Mouse (Mus musculus) MEL (cell line): Measurements from ENCODE around the gene Gne. TPM values are rescaled to one million over a fixed set of nuclear protein-coding genes. Genes with fewer than 3 reads are reported as not detected.

ENCODE experiments used
- DNase-seq: peaks from one replicate; pipeline ENCODE4 v3.0.0; 2011; ENCODE audit warnings: low read depth, low spot score
- H3K27ac ChIP-seq: 2 replicates; pipeline ENCODE4 v1.5.1; 2012; ENCODE audit warnings: low read depth, mild to moderate bottlenecking, control low read depth, low read length, moderate library complexity; ENCODE audit not compliant: control insufficient read depth
- H3K27me3 ChIP-seq, 2 experiments: fragments of 150-350 bp in 1 of 2; sonication (generic) in 1 of 2; 2 replicates each; pipeline ENCODE4 v1.6.1; 2012; ENCODE audit warnings: low read length in 2 of 2, mild to moderate bottlenecking in 2 of 2, improper control_type of control experiment in 1 of 2, moderate library complexity in 1 of 2; ENCODE audit not compliant: insufficient read depth in 2 of 2, control insufficient read depth in 1 of 2
- H3K36me3 ChIP-seq, 2 experiments: 2 replicates each; pipeline ENCODE4 v1.6.1; 2012 to 2014; ENCODE audit warnings: low read length in 2 of 2, improper control_type of control experiment in 1 of 2, inconsistent platforms in 1 of 2, mild to moderate bottlenecking in 1 of 2; ENCODE audit not compliant: insufficient read depth in 2 of 2, control insufficient read depth in 1 of 2
- H3K4me1 ChIP-seq, 2 experiments: fragments of 150-350 bp in 1 of 2; sonication (generic) in 1 of 2; 2 replicates each; pipeline ENCODE4 v1.6.1; 2012; ENCODE audit warnings: low read length in 2 of 2, improper control_type of control experiment in 1 of 2, mild to moderate bottlenecking in 1 of 2; ENCODE audit not compliant: insufficient read depth in 2 of 2, control insufficient read depth in 1 of 2
- H3K4me3 ChIP-seq, 2 experiments: fragments of 150-350 bp in 1 of 2; sonication (generic) in 1 of 2; 2 replicates each; pipeline ENCODE4 v1.5.1; 2012; ENCODE audit warnings: low read depth in 2 of 2, low read length in 2 of 2, mild to moderate bottlenecking in 2 of 2, moderate library complexity in 2 of 2, control low read depth in 1 of 2, improper control_type of control experiment in 1 of 2; ENCODE audit not compliant: control insufficient read depth in 1 of 2, insufficient read depth in 1 of 2
- H3K79me2 ChIP-seq: 2 replicates; pipeline ENCODE4 v1.6.1; 2012; ENCODE audit warnings: mild to moderate bottlenecking, low read length, moderate library complexity; ENCODE audit not compliant: control insufficient read depth, poor library complexity, insufficient read depth
- H3K9ac ChIP-seq: 2 replicates; pipeline ENCODE4 v1.6.1; 2012; ENCODE audit warnings: low read depth, mild to moderate bottlenecking, control low read depth, low read length, moderate library complexity; ENCODE audit not compliant: control insufficient read depth, poor library complexity, severe bottlenecking
- H3K9me3 ChIP-seq: fragments of 150-350 bp; sonication (generic); replicated peaks from 2 replicates; pipeline ENCODE4 v1.6.1; 2012; ENCODE audit warnings: mild to moderate bottlenecking, low read length, improper control_type of control experiment, moderate library complexity; ENCODE audit not compliant: insufficient read depth
- CHD1 ChIP-seq: IDR thresholded peaks from 2 replicates; pipeline ENCODE4 v1.6.1; 2012; ENCODE audit warnings: low read depth, mild to moderate bottlenecking, inconsistent platforms, low read length, improper control_type of control experiment
- CHD2 ChIP-seq: IDR thresholded peaks from 2 replicates; pipeline ENCODE4 v1.6.1; 2011; ENCODE audit warnings: low read length, improper control_type of control experiment
- ELF1 ChIP-seq: IDR thresholded peaks from 2 replicates; pipeline ENCODE4 v1.6.1; 2014; ENCODE audit warnings: low read depth, mild to moderate bottlenecking, inconsistent platforms, low read length, improper control_type of control experiment, moderate library complexity
- EP300 ChIP-seq, 2 experiments: IDR thresholded peaks; 2 replicates each; pipeline ENCODE4 v1.6.1; 2011; ENCODE audit warnings: improper control_type of control experiment in 2 of 2, low read length in 2 of 2, low read depth in 1 of 2, mild to moderate bottlenecking in 1 of 2
- ETS1 ChIP-seq: IDR thresholded peaks from 2 replicates; pipeline ENCODE4 v1.6.1; 2012; ENCODE audit warnings: low read depth, mild to moderate bottlenecking, inconsistent platforms, low read length, improper control_type of control experiment, moderate library complexity
- GATA1 ChIP-seq: IDR thresholded peaks from 2 replicates; pipeline ENCODE4 v1.6.1; 2011; ENCODE audit warnings: low read depth, low read length, improper control_type of control experiment
- KAT2A ChIP-seq: conservative IDR thresholded peaks from 2 replicates; pipeline ENCODE4 v1.6.1; 2012; ENCODE audit warnings: low read depth, low read length, improper control_type of control experiment, inconsistent platforms
- MAFK ChIP-seq: IDR thresholded peaks from 2 replicates; pipeline ENCODE4 v1.6.1; 2011; ENCODE audit warnings: low read depth, mild to moderate bottlenecking, low read length, improper control_type of control experiment, borderline replicate concordance
- MAZ ChIP-seq: IDR thresholded peaks from 2 replicates; pipeline ENCODE4 v1.6.1; 2012; ENCODE audit warnings: low read depth, mild to moderate bottlenecking, inconsistent platforms, low read length, improper control_type of control experiment
- MEF2A ChIP-seq: IDR thresholded peaks from 2 replicates; pipeline ENCODE4 v1.6.1; 2014; ENCODE audit warnings: low read depth, mild to moderate bottlenecking, inconsistent platforms, low read length, improper control_type of control experiment; ENCODE audit not compliant: poor library complexity, insufficient replicate concordance, severe bottlenecking; ENCODE audit errors: extremely low read depth
- MYB ChIP-seq: IDR thresholded peaks from 2 replicates; pipeline ENCODE4 v1.6.1; 2011; ENCODE audit warnings: mild to moderate bottlenecking, low read depth, low read length, improper control_type of control experiment
- POLR2A ChIP-seq, 2 experiments: IDR thresholded peaks; 2 replicates each; pipeline ENCODE4 v1.6.1; 2011 to 2012; ENCODE audit warnings: low read length in 2 of 2, mild to moderate bottlenecking in 2 of 2, control low read depth in 1 of 2, improper control_type of control experiment in 1 of 2, low read depth in 1 of 2, moderate library complexity in 1 of 2; ENCODE audit not compliant: control insufficient read depth in 1 of 2, insufficient read depth in 1 of 2, poor library complexity in 1 of 2
- POLR2AphosphoS5 ChIP-seq: IDR thresholded peaks from 2 replicates; pipeline ENCODE4 v1.6.1; 2012; ENCODE audit warnings: low read depth, borderline replicate concordance, mild to moderate bottlenecking, inconsistent platforms, low read length, moderate library complexity, mixed read lengths
- SIN3A ChIP-seq: IDR thresholded peaks from 2 replicates; pipeline ENCODE4 v1.6.1; 2012; ENCODE audit warnings: low read length, improper control_type of control experiment, inconsistent platforms
- TAL1 ChIP-seq: IDR thresholded peaks from 2 replicates; pipeline ENCODE4 v1.6.1; 2012; ENCODE audit warnings: mild to moderate bottlenecking, inconsistent platforms, low read length, moderate library complexity, mixed read lengths
- UBTF ChIP-seq: IDR thresholded peaks from 2 replicates; pipeline ENCODE4 v1.6.1; 2012; ENCODE audit warnings: low read depth, mild to moderate bottlenecking, inconsistent platforms, low read length, improper control_type of control experiment, moderate library complexity, borderline replicate concordance; ENCODE audit not compliant: insufficient read depth
- USF2 ChIP-seq, 2 experiments: IDR thresholded peaks; 2 replicates each; pipeline ENCODE4 v1.6.1; 2011 to 2012; ENCODE audit warnings: improper control_type of control experiment in 2 of 2, low read length in 2 of 2, borderline replicate concordance in 1 of 2, inconsistent platforms in 1 of 2, low read depth in 1 of 2, mild to moderate bottlenecking in 1 of 2; ENCODE audit not compliant: insufficient read depth in 1 of 2
- ZKSCAN1 ChIP-seq: IDR thresholded peaks from 2 replicates; pipeline ENCODE4 v1.6.1; 2012; ENCODE audit warnings: low read depth, mild to moderate bottlenecking, inconsistent platforms, low read length, improper control_type of control experiment, moderate library complexity
- ZMIZ1 ChIP-seq: IDR thresholded peaks from 2 replicates; pipeline ENCODE4 v1.6.1; 2012; ENCODE audit warnings: low read depth, mild to moderate bottlenecking, inconsistent platforms, low read length, improper control_type of control experiment, moderate library complexity
- ZNF384 ChIP-seq: IDR thresholded peaks from 2 replicates; pipeline ENCODE4 v1.6.1; 2012; ENCODE audit warnings: low read depth, mild to moderate bottlenecking, inconsistent platforms, low read length, improper control_type of control experiment
- polyA plus RNA-seq, 2 experiments: library from polyadenylated mRNA; stranded (reverse) in 1 of 2; unstranded in 1 of 2; fragments of >175 nt in 1 of 2; fragments of >200 nt in 1 of 2; gene quantifications; 2 replicates each; pipeline versions ENCODE4 v1.2.1 to v1.2.4; 2012; ENCODE audit warnings: low replicate concordance in 2 of 2, low read depth in 1 of 2; ENCODE audit not compliant: insufficient read length in 2 of 2, insufficient read depth in 1 of 2, missing spikeins in 1 of 2
- total RNA-seq: library from RNA; depleted of rRNA; stranded (reverse); fragments of 300-350 nt; gene quantifications from 2 replicates; pipeline ENCODE4 v1.2.3, GENCODE M21; 2012

Gne gene
- total and polyA plus RNA-seq, 3 experiments = 32.4 to 127 (median 53.0) TPM

- H3K4me1 ChIP-seq = no peaks in the 10 kb centered on the region
- no peak for TF ChIP-seq MYB
- TF ChIP-seq CHD1 = no peak
- TF ChIP-seq MAFK = no peak
- TF ChIP-seq KAT2A = no peak
- no peak for TF ChIP-seq ETS1
- TF ChIP-seq ZNF384 = no peak
- TF ChIP-seq EP300 (IDR thresholded peaks at IDR 0.05; ENCODE audit: low read depth in 1 of 2, low read length in 2 of 2) = no peak
- no peak for TF ChIP-seq ZMIZ1
- no peak for TF ChIP-seq SIN3A
- no peak for TF ChIP-seq MAZ
- no peak for TF ChIP-seq USF2 (IDR thresholded peaks at IDR 0.05; ENCODE audit: borderline replicate concordance in 1 of 2, insufficient read depth in 1 of 2, low read depth in 1 of 2, low read length in 2 of 2)
- no peak for TF ChIP-seq POLR2A (IDR thresholded peaks at IDR 0.05; ENCODE audit: control insufficient read depth in 1 of 2, insufficient read depth in 1 of 2, low read depth in 1 of 2, low read length in 2 of 2, poor library complexity in 1 of 2)
- TF ChIP-seq UBTF = no peak
- no peak for TF ChIP-seq ELF1
- no peak for TF ChIP-seq GATA1
- no peak for TF ChIP-seq ZKSCAN1
- TF ChIP-seq, all 39 proteins: peak for 0
- Histone ChIP-seq H3K9me3 (no peaks in the 10 kb centered on the region), H3K4me3 (no peak overlapping the region), H3K79me2 (no peaks in the 10 kb centered on the region), H3K36me3 (no peaks in the 10 kb centered on the region), H3K9ac (no peak overlapping the region), H3K27ac (no peak overlapping the region), H3K27me3 (peaks cover 0 to 4% of the 10 kb centered on the region in 2 experiments; a peak in 3 of 4 replicates)
- no peak for DNase-seq
Measured at GRCm38 (mm10) chr4:44104195-44104917, 20.4 kb upstream of the Gne start.

- H3K79me2 ChIP-seq = no peaks in the 10 kb centered on the region
- H3K4me1 ChIP-seq = no peaks in the 10 kb centered on the region
- H3K9me3 ChIP-seq = no peaks in the 10 kb centered on the region
- DNase-seq = no peak
- peaks cover 0 to 9% of the 10 kb centered on the region in 2 experiments for H3K27me3 ChIP-seq
- H3K4me3 ChIP-seq = no peak overlapping the region
- TF ChIP-seq MEF2A = no peak
- TF ChIP-seq ZNF384 = no peak
- no peak for TF ChIP-seq POLR2AphosphoS5
- TF ChIP-seq CHD2 = no peak
- no peak for TF ChIP-seq TAL1
- TF ChIP-seq EP300 (IDR thresholded peaks at IDR 0.05; ENCODE audit: low read depth in 1 of 2, low read length in 2 of 2) = no peak
- no peak for TF ChIP-seq ZMIZ1
- H3K27ac ChIP-seq = no peak overlapping the region
- no peaks in the 10 kb centered on the region for H3K36me3 ChIP-seq
- H3K9ac ChIP-seq = no peak overlapping the region
Measured at GRCm38 (mm10) chr4:44103620-44104019, 19.6 kb upstream of the Gne start.
